Mouse (Mus musculus): ENCODE data around the gene Gm49721.
A peak's percentile ranks its signal among the peaks of the same experiment; 100 is the strongest.
"Not testable (repeated sequence)": the region's sequence is repeated elsewhere in the genome, so short reads cannot be mapped to it uniquely, and the experiment has no call there.

Gene Gm49721

DNA sequence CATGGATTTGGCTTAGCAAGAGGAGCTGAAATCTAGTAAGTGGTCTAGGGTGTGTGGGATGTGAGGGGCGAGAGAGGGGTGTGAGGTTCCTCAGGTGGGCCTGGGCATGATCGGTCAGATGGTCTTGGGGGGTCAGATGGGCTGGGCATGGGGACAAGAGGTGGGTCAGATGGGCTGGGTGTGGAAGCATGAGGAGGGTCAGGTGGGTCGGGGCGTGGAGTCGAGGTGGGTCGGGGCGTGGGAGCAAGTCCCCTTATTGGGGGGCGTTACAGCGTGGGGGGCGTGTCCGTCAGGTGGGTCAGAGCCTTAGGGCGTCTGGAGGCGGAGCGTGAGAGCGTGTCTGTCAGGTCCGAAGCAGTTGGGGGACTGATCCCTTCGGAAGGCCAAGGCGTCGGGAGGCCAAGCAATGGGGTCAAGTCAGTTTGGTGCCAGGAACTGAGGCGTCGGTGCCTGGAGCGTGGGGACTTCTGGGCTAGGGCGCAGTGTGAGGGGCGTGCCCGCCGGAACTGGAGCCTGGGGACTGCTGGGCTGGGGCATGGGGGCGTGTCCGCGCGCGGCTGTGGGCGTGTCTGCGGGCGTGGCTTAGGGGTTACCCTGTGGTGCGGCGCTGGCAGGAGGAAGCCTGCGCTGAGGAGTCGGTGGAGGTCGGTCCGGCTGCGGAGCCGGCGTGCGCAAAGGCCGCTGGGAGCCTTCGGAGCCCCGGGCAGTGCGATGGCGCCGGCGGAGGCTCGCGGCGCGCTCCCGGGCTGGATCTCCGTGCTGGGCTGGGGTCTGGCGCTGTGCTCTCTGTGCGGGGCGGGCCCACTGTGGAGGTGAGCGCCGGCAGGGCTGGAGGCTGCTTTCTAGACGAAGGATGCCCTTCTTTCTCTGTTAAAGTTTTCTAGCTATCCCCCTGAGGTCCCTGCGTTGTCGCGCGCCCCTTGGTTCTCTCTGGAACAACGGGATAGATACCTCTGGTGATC is at the start of gene Gm49721:
Gene Gm49721, plus strand, starts transcription at position 618 of the 962 bp plus-strand sequence.
- peak; percentile 80 for DNase-seq

DNA sequence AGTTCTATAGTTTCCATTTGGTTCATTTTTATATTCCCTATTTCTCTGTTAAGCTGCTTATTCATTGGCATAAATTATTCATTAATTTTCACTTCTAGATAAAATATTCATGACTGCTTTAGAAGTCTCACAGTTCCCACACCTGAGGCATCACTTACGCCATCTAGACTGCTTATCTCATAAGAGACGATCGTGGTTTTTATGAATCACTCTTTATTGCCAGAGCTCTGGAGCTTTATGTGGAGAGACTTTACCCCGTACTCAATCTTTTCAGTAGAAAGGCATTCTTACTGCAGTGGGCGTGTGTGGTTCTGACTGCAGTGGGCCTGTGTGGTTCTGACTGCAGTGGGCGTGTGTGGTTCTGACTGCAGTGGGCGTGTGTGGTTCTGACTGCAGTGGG is 47.1 kb upstream of the Gm49721 start:
- DNase-seq, result not testable (repeated sequence)

DNA sequence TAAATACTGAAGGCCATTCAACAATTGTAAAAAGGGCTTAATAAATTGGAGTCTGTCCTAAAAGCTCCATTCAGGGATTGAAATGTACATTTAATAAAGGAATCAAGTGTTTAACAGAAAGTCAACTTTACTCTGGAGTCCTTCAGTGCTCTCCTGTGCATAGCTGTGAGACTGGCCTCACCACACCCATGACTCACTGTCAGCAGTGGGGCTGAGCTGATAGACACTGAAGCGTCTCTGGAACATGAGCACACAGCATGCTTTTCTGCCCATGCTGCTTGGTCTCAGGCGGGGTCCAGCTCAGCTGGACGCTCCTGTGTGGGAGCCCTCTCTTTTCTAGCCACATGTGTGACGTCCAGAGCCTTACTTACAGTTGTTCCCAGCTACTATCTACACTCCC is 36.1 kb upstream of the Gm49721 start:
- DNase-seq, result not testable (repeated sequence)

DNA sequence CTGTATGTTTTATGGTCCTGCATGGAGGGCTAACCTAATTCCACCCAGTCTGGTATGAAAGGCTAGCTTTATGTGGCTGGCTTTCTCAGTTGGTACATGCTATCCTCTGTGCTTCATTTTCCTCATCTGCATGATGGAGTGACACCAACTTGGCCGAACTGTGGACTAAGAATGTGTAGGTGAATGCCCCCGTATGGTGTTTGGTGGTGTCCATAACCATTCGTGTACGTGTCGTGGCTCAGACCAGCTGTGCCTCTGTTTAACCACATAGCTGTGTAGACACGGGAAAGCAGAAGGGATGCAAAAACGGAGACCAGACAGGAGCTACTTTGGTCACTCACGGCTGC is 31.1 kb upstream of the Gm49721 start:
- DNase-seq, result not testable (repeated sequence)

DNA sequence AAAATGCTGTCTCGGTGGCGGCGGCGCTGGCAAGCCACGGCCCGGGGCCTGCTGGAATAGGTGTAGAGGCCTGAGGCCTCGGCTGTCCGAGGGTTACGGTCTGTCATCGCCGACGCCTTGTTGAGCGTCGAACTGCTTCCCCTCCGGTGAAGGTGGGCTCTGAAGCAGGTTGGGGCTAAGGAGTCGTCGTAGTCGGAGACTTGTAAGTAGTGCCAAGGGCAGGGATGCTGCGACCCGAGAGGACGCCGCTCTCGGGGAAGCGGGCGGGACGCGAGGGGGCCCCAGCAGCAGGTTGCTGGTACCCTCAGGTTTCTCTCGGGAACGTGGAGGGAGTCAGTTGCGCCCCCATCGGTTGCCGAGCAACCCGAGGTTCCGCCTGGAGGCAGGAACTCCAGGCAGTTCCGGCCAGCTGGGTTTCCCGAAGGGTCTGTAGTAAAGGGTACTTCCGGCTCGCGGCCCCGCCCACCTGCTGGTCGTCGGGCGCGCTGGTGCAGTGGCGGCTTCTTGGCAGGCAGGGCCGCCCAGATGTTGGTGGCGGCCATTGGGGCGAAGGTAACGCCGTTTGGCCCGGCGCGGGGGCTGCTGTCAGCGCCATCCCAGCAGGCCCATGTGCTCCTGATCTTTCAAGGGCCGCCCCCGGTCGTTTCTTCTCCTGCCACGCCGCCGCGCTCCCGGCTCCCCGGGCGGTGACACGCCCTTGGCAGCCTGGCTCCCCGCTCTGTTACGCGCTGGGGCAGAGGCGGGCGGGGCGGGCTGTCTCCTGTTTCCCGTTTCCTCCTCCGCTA is 30.5 kb upstream of the Gm49721 start, which contains the start of gene Rsph3b:
Gene Rsph3b, minus strand, starts transcription at position 699 of the 785 bp plus-strand sequence.
- peak; percentile 86 to 88 for DNase-seq

DNA sequence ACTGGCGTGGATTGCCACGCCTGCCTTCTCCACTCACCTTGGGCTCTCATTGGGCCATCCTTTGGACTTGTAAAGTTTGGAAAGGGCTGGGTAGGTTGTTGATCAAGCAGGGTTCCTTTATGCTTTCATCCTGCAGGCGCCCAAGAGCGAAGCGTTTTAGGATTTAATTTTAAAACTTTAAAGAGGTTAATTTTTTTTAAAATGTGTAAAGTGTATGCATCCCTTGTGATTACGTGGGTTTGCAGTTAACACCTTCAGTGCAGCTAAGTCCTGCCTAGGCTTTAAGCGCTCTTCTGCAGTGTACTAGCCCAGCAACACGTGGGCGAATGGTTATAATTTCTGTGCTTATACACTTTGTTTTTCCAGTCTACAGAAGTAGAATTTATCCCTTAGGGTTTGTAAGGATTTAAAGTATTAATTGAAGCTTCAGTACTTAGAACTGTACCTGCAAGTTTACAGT is 29.9 kb upstream of the Gm49721 start:
- not testable (repeated sequence) for DNase-seq

DNA sequence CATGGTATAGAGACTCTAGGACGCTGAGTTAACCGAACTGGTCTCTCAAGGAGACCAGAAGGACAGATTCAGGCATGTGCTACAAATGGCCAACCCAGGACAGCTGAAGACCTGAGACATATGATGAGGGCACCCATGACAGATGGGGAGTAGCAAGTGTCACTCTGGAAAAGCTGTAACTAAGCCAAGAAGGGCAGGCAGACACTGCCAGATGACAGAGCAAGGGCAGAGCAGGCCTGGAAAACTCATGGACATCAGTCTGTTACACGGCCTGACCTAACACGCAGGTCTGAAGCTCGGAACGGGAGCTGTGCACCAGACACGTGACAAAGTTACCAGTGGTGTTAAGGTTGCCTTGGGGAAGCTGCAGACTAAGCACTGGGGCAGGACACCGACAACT is 19.8 kb upstream of the Gm49721 start:
- DNase-seq, result peak in 1 of 2 experiments; percentile 13

DNA sequence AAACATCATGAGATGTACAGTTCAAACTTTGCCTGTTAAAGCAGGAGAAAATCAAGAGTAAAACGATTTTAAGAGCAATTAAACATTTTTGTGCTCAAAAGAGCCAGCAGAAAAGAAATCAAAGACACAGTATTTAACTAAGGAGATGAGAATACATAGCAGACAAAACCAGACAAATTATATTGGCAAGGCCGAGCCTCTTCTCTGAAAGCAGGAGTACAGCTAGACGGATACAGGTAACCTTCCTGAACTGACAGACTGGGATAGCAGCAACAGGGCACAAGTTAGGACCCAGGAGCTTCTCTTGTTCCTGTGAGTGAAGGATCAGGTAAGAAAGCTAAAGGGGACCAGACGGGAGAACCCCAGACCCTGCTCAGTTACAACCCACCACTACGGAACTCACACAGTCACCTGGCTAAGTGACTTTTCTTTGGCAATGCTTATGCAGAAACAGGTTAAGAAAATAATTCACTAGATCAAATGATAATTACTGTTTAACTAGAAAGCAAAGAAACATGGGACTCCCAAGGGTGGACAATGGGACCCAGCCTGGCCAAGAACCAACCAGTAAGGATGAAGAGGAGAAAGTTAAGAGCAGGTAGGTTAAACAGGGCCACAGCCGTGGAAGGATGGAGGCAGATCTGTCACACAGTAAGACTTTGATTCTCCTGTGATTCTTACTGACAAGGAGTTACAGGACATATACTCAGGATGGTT is 19.0 kb upstream of the Gm49721 start:
- DNase-seq, result peak; percentile 63 to 71

DNA sequence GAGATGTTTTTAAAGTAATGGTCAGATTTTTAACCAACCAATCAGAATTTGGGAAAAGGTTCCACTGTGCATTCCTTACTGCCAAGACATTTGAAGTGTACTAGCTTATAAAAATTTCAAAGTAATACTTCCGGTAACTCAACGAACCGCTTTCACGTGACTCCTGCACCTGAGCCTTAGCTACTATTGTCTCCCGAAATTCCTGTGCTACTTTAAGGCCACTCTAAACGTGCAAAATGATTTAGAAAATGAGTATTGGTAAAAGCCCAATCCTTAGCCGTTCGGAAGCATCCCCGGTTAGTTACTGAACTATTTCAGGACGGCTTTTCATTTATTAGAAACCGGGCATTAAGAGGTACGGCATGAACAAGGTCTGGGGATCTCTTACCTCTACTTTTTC is 18.4 kb upstream of the Gm49721 start:
- DNase-seq, result not testable (repeated sequence)

DNA sequence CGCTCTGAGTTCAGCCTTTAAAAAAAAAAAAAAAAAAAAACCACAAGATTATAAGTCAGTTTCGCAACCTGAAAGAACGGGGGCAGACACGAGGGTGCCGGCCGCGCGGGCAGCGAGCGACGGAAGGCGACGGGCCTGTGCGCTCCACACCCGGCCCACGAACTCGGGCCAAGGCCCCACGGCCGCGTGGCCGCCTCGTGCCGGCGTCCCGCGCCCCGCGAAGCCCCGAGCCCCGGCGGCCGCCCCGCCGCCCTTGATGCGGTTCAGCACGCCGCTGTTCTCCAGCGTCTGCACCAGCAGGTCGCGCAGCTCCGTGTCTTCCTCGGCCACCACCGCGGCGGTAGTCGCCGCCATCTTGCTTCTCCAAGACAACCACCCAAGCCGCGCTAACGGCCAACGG is 17.9 kb upstream of the Gm49721 start, which contains the start of gene Tagap1:
Gene Tagap1, minus strand, starts transcription at position 381 of the 400 bp plus-strand sequence.
- DNase-seq, result peak in 1 of 2 experiments; percentile 47

DNA sequence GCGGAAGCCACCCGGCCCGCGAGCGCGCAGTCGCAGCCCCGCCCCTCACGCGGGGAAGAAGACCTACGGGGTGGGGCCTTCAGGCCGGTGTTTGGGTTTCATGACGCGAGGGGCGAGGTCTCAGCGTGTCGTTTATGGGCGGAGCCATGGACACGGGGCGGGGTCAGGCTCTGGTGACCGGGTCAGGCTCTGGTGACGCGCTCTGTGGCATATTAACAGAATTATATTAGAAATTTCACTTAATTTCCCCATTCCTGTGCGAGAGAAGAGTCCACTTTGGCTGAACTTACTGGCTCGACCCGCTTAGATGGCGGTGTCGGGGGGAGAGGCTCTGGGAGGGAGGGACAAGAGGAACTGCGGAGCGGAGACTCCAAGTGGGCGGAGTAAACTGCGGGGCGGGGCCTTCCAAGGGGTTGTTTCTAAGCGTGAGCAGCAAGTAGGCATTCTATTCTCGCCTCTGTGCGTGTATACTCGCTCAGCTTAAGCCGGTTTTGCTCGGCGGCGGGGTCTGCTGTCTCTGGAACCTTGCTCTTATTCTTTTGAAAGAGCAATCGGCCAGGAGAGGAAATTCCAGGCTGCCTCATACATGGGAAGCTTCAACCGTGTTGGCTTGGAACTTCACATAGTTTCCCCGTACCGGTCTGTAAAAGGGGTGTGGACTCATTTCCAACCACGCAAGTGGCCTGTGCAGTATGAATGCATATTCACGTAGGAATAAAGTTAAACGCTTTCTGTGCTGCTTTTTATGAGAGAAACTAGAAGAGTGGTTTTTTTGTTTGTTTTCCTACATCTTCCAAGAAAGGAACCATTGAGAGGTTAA is 17.3 kb upstream of the Gm49721 start:
- DNase-seq, result peak; percentile 38 to 42

DNA sequence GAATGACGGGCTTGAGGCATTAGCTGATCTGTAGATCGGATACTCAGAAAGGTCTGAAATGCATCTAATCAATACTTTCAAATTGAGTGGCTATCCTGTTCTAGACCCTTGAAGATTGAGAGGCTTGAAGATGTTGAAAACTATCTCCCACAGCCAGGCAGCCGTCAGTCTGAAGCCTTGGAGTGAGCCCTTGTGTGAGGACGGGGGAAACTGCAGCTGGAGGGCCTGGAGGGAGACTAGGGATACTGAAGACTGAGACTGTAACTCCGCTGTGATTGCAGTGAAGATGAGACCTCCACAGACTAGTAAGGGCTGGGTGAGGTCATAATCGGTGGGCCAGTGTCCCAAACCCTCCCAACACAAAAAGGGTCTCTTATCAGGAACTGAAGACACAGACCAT is 16.4 kb upstream of the Gm49721 start:
- DNase-seq, result not testable (repeated sequence)

DNA sequence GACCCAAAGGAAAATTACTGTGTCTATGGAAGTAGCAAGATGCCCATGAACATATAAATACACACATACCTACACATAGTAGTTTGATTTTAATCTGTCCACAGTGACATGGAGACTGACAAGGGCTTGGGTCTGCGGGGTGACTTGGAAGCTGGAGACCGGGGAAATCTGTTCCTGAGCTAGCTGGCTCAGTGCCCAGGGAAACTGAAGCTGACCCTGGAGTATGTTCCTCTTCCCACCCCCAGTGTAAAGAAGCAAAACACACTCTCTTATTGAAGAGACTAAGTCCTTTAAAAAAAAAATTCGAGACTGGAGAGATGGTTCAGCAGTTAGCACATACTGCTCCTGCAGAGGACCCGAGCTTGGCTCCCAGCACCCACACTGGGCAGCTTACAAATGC is 15.8 kb upstream of the Gm49721 start:
- DNase-seq, result not testable (repeated sequence)

DNA sequence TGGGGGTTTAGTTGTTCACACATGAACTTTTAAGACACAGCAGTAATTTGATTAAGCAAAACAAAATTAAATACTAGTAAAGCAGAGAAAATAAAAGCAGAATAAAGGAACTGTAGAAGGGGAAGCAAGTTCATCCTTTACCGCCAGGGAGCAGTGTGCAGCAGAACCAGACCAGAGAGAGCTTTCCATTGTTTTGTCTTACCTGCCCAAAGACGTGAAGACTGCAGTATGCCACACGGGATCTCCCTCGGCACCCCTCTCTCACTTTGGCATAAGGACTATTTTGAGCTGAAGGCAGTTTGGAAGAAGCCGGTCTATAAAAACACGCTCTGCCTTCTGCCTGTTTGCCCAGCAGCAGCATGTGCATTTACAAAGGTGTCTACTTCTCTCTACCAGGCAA is 13.3 kb upstream of the Gm49721 start:
- peak in 1 of 2 experiments; percentile 30 for DNase-seq

DNA sequence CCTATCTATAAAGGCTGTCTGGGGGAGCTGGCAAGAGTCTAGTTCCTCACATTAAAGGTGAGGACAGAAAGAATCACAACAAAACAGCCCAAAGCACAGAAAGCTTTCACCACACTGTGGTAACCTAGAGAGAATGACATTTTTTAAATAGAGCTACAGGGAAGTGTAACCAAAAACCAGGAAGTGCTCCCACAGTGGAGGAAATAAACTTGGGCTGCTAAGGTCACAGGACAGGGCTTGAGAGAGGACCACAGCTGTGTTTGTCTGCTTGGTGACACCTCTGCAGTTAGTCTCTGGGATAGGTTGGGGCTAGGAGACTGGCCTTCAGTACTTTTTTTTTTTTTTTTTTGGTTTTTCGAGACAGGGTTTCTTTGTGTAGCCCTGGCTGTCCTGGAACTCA is 11.0 kb upstream of the Gm49721 start:
- DNase-seq, result not testable (repeated sequence)

DNA sequence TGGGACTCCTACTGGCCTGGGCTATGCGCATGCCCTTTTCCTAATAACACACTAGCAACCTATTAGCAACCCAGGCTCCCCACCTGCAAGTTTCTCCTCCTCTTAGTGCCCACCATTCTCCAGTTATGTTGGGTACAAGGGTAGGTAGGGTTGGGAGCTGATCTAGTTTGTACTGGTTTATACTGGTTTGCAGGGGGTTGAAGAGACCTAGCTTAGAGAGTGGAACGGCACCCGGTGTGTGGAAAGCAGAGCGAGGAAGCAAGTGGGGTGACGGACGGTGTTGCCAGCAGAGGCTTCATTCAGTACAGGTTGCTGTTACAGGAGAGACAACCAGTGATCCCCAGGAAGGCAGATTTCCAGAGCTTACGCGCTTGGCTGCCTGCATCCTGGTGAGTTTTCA is 8.4 kb upstream of the Gm49721 start, which contains the start of gene Rnaset2b:
Gene Rnaset2b, plus strand, starts transcription at position 301 of the 400 bp plus-strand sequence.
- not testable (repeated sequence) for DNase-seq

DNA sequence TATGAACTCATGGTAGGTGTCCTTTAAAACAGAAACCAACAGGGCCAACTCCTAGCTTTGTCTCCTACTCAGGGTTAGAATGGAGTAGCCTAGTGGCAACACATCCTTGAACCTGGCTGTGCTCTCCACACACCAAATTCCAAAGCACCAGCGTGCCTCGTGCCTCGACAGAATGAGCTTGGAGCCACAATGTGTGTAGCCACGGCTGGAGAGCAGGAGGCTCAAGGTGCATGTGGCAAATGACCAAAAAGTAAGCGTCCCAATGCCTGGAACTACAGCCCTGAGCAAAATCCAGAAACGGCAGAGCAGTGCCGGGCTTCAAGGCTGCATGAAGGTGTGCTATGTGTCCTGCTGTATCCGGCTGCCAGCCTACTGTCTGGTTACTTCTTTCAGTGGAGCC is 7.5 kb upstream of the Gm49721 start:
- peak; percentile 35 to 36 for DNase-seq

DNA sequence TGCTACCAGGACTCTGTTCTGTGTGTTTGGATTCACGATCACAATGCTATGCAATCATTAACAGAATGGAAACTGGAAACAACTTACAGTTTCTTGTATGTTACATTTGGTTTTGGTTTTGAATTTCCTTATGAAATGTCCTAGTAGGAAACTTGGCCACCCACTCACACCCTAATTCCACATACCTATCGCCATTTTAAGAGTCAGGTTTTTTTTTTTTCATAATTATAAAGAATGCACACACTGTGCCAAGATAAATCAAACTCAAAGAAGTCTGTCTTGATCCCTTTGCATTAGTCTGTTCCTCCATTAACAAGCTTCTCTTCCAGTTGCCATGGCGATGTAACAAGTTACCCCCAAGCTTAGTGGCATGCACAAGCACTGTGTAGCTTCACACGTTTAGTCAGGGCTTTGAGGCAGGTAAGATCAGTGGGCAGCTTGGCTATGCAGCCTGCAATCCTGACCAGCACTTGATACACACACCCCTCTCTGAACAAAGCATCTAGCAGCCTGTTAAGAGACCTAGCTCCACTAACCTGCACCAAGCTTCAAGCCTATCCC is 5.8 kb upstream of the Gm49721 start:
- not testable (repeated sequence) for DNase-seq

DNA sequence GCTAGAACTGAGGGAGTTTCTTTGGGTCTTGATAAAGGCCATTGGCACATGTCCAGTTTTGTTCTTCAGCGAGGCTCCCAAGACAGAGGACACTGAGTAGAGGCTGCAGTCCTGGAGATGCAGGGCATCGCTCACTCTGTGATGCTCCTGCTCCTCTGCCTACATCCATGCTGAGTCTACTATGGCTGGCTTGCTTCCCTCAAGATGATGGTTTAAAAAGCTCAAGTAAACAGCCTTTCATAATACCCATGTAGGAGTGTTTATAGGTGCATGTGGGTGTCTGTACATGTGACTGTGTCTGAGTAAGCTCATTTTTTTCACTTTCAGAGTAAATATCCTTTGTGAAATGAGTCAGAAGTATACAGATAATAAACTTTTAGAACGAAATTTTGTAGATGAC is 3.7 kb upstream of the Gm49721 start:
- not testable (repeated sequence) for DNase-seq

DNA sequence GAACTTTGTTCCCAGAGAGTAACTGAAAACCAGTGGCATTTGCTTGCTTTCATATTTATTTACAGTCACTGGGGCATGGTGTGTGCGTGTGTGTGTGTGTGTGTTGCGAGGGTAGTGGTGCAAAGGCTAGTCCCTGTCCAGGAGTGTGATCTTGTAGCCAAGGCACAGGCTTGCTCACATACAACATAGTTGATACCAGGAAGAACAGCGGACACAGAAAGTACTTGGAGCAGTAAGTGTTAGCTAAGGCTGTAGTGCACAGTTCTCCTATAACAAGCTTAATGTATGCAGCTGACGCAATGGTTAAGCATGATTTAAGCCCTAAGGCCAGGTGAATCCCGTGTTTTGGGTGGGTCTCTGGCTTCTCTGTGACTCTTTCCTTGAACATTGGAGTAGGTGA is 676 bp downstream of the Gm49721 start:
- DNase-seq, result not testable (repeated sequence)

DNA sequence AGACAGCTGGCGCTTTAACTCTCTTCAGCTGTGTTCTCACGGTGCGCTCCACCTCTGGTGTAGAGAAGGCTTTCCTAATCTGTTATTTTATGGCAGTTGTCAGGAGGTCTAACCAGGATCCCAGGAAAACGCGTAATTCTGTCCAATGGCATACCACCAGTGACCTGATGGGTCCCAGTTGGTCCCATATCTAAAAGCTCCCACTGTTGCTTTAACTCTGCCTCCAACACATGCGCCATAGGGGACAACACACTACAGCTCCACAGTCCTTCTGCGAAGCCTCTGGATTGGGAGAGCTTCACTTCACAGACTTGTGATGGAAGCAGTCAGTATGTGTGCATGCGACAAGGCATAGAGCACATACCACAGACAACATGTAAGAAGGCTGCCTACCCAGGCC is 1.4 kb downstream of the Gm49721 start:
- DNase-seq, result not testable (repeated sequence)
